Mouse (Mus musculus) embryonic facial prominence, embryonic 12.5 days (tissue): Measurements from ENCODE around the gene Stk39. TPM values are rescaled to one million over a fixed set of nuclear protein-coding genes. Genes with fewer than 3 reads are reported as not detected.

Experiments
- ATAC-seq: fragments of 200-750 bp; cut with Nextera tagmentation; 2 replicates; pipeline ENCODE4 v1.8.0; 2017; ENCODE audit not compliant: insufficient number of reproducible peaks, insufficient read depth, low FRiP score, low TSS enrichment
- H3K27ac ChIP-seq: fragments of 300-500 bp; sonication (generic); 2 replicates; pipeline ENCODE4 v1.5.1; 2016; ENCODE audit warnings: mild to moderate bottlenecking
- H3K27me3 ChIP-seq: fragments of 300-500 bp; sonication (generic); 2 replicates; pipeline ENCODE4 v1.6.1; 2016; ENCODE audit warnings: mild to moderate bottlenecking, moderate library complexity
- H3K36me3 ChIP-seq: fragments of 300-500 bp; sonication (generic); 2 replicates; pipeline ENCODE4 v1.6.1; 2016; ENCODE audit warnings: mild to moderate bottlenecking
- H3K4me1 ChIP-seq: fragments of 300-500 bp; sonication (generic); 2 replicates; pipeline ENCODE4 v1.6.1; 2016
- H3K4me2 ChIP-seq: fragments of 300-500 bp; sonication (generic); replicated peaks from 2 replicates; pipeline ENCODE4 v1.6.1; 2016; ENCODE audit warnings: mild to moderate bottlenecking, moderate library complexity
- H3K4me3 ChIP-seq: fragments of 300-500 bp; sonication (generic); 2 replicates; pipeline ENCODE4 v1.5.1; 2016; ENCODE audit warnings: mild to moderate bottlenecking
- H3K9ac ChIP-seq: fragments of 300-500 bp; sonication (generic); 2 replicates; pipeline ENCODE4 v1.6.1; 2016; ENCODE audit warnings: mild to moderate bottlenecking, moderate library complexity
- H3K9me3 ChIP-seq: fragments of 300-500 bp; sonication (generic); 2 replicates; pipeline ENCODE4 v1.6.1; 2016; ENCODE audit warnings: mild to moderate bottlenecking, moderate library complexity
- WGBS: fragments of 180-500 bp; shearing (Covaris S2); methylation state at CpG from one replicate; pipeline ENCODE4 v1.1.7; 2016; 5-methylcytosine and 5-hydroxymethylcytosine counted together
- polyA plus RNA-seq: library from polyadenylated mRNA; unstranded; fragments of >200 nt; fragmentation: Nextera tagmentation; extraction: Ambion mirVana; gene quantifications from 2 replicates; pipeline ENCODE4 v1.2.1, GENCODE M21; 2016

Stk39 gene
- polyA plus RNA-seq, 1 experiment from 2014 or later = 26.6 TPM

DNA sequence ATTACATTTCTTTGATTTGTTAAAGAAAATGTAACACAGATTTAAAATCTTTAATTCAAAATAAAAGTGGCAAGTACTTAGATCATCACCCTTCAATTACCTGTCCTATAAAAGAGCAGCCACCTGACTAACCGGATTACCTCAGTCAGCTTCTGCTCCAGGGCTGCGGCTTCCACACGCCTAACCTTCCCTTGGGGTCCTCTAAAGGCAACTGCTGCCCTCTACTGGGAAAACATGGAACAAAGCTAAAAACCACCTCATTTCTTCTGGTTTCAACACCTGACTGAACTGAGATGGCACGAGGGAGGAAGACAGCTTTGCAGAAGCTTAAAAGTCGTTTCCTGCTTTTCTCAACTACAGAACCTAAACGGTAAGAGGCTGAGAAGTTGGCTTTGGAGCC, 121.4 kb downstream of the Stk39 start:
- Histone ChIP-seq H3K9ac (no peak overlapping the region), H3K27me3 (no peaks in the 10 kb centered on the region), H3K9me3 (no peaks in the 10 kb centered on the region), H3K36me3 (no peaks in the 10 kb centered on the region), H3K4me2 (no peak overlapping the region), H3K4me3 (no peak overlapping the region), H3K4me1 (no peaks in the 10 kb centered on the region), H3K27ac (no peak overlapping the region)
- WGBS = 10% methylated on average over 6 of the region's 6 CpGs
- peak; percentile 68; the same call in 1 of the 2 replicates for ATAC-seq

GRCm38 (mm10) chr2:68349593-68350383, 122.3 kb downstream of the Stk39 start:
- Histone ChIP-seq H3K4me1 (no peaks in the 10 kb centered on the region), H3K4me2 (no peak overlapping the region), H3K4me3 (no peak overlapping the region), H3K9me3 (no peaks in the 10 kb centered on the region), H3K36me3 (no peaks in the 10 kb centered on the region), H3K9ac (no peak overlapping the region), H3K27ac (no peak overlapping the region), H3K27me3 (no peaks in the 10 kb centered on the region)
- WGBS = 52% methylated on average over 24 of the region's 24 CpGs
- peak; percentile 49; the same call in 1 of the 2 replicates for ATAC-seq

DNA sequence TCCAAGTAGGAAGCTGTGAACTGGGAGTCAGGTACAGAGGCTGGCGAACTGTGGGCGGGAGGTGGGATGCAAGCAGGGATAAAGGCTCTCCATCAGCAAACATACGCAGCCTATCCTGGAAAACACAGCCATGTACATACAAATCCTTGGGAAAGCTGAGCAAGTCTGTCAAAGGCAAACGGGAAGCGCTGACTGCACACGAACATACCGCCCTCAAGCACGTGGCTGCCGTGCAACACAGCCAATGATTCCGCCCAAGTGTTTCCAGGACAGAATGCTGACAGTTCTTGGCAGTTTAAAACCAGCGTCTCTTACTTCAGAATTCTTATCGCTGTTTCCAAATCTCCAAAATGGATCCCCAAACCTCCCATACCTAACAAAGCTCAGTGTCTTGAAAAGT, 123.1 kb downstream of the Stk39 start:
- Histone ChIP-seq H3K27me3 (no peaks in the 10 kb centered on the region), H3K9ac (no peak overlapping the region), H3K9me3 (no peaks in the 10 kb centered on the region), H3K4me1 (no peaks in the 10 kb centered on the region), H3K27ac (no peak overlapping the region), H3K36me3 (no peaks in the 10 kb centered on the region), H3K4me2 (no peak overlapping the region), H3K4me3 (no peak overlapping the region)
- no peak for ATAC-seq
- WGBS = 76% methylated on average over 12 of the region's 12 CpGs

GRCm38 (mm10) chr2:68346606-68347237, 125.3 kb downstream of the Stk39 start:
- Histone ChIP-seq H3K36me3 (no peaks in the 10 kb centered on the region), H3K27me3 (no peaks in the 10 kb centered on the region), H3K4me1 (no peaks in the 10 kb centered on the region), H3K9ac (no peak overlapping the region), H3K9me3 (no peaks in the 10 kb centered on the region), H3K27ac (no peak overlapping the region), H3K4me2 (no peak overlapping the region), H3K4me3 (no peak overlapping the region)
- 51% methylated on average over 8 of the region's 8 CpGs for WGBS
- ATAC-seq = no peak

- WGBS = 86% methylated on average over 9 of the region's 9 CpGs
- no peak overlapping the region for H3K4me2 ChIP-seq
- H3K4me3 ChIP-seq = no peak overlapping the region
- no peak overlapping the region for H3K27ac ChIP-seq
- H3K9ac ChIP-seq = no peak overlapping the region
- no peaks in the 10 kb centered on the region for H3K27me3 ChIP-seq
- no peaks in the 10 kb centered on the region for H3K36me3 ChIP-seq
- H3K4me1 ChIP-seq = no peaks in the 10 kb centered on the region
- ATAC-seq = no peak
- H3K9me3 ChIP-seq = no peaks in the 10 kb centered on the region
Measured at GRCm38 (mm10) chr2:68345269-68345668, 126.8 kb downstream of the Stk39 start.

DNA sequence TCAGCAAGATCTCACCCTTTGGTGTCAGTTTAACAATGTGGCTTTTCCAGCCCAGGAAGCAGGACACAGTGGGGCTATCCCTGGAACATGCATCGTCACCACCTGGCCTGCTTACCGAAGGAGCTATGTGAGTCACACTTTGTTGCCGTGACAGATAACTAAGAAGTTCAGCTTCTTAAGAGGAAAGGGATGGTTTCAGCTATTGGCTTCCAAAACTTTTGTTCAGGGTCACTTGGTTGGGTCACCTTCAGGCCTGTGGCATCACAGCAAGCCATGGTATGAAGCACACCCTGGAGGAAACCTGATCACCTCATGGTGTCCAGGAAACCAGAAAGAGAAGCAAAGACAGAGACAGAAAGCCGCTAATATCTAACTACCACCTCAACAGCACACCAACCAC, 128.3 kb downstream of the Stk39 start:
- H3K27me3 ChIP-seq = no peaks in the 10 kb centered on the region
- 89% methylated on average over 4 of the region's 4 CpGs for WGBS
- no peak overlapping the region for H3K27ac ChIP-seq
- H3K36me3 ChIP-seq = no peaks in the 10 kb centered on the region
- no peaks in the 10 kb centered on the region for H3K9me3 ChIP-seq
- no peak overlapping the region for H3K9ac ChIP-seq
- H3K4me3 ChIP-seq = no peak overlapping the region
- H3K4me2 ChIP-seq = no peak overlapping the region
- ATAC-seq = no peak
- H3K4me1 ChIP-seq = no peaks in the 10 kb centered on the region

- H3K9me3 ChIP-seq = no peaks in the 10 kb centered on the region
- no peak overlapping the region for H3K4me2 ChIP-seq
- ATAC-seq = no peak
- H3K4me3 ChIP-seq = no peak overlapping the region
- no peaks in the 10 kb centered on the region for H3K36me3 ChIP-seq
- no peak overlapping the region for H3K9ac ChIP-seq
- WGBS = 91% methylated on average over 7 of the region's 7 CpGs
- H3K27ac ChIP-seq = no peak overlapping the region
- H3K27me3 ChIP-seq = no peaks in the 10 kb centered on the region
- H3K4me1 ChIP-seq = no peaks in the 10 kb centered on the region
Measured at GRCm38 (mm10) chr2:68342122-68342646, 129.9 kb downstream of the Stk39 start.

DNA sequence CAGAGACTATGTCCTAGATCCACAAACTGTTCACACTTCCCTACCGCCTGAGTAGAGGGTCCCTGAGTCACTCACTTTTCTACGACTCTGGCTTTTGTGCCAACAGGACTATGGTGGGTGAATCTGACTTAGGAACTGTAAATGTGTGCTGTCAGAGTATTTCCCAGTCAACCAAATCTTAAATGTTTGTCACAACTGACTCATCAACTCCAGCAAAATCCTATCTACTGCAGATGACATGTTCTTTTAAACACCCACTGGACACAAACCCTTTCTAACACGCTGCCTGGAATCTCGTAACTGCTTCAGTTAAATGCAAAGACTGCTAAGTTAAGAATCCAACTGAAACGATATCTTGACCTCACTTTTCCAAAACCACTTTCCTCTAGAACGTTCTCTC, 135.2 kb downstream of the Stk39 start:
- H3K27me3 ChIP-seq = no peaks in the 10 kb centered on the region
- H3K36me3 ChIP-seq = no peaks in the 10 kb centered on the region
- H3K9ac ChIP-seq = no peak overlapping the region
- ATAC-seq = no peak
- 93% methylated on average over 6 of the region's 6 CpGs for WGBS
- no peak overlapping the region for H3K27ac ChIP-seq
- no peak overlapping the region for H3K4me3 ChIP-seq
- no peak overlapping the region for H3K4me2 ChIP-seq
- H3K4me1 ChIP-seq = no peaks in the 10 kb centered on the region
- no peaks in the 10 kb centered on the region for H3K9me3 ChIP-seq

GRCm38 (mm10) chr2:68334945-68335344, 137.1 kb downstream of the Stk39 start:
- Histone ChIP-seq H3K9ac (no peak overlapping the region), H3K27me3 (no peaks in the 10 kb centered on the region), H3K27ac (no peak overlapping the region), H3K4me2 (no peak overlapping the region), H3K4me3 (no peak overlapping the region), H3K36me3 (no peaks in the 10 kb centered on the region), H3K9me3 (no peaks in the 10 kb centered on the region), H3K4me1 (no peaks in the 10 kb centered on the region)
- no peak for ATAC-seq
- WGBS = 77% methylated on average over 5 of the region's 5 CpGs

- Histone ChIP-seq H3K27ac (no peak overlapping the region), H3K36me3 (no peaks in the 10 kb centered on the region), H3K9ac (no peak overlapping the region), H3K27me3 (no peaks in the 10 kb centered on the region), H3K9me3 (no peaks in the 10 kb centered on the region), H3K4me1 (no peaks in the 10 kb centered on the region), H3K4me2 (no peak overlapping the region), H3K4me3 (no peak overlapping the region)
- WGBS = 69% methylated on average over 5 of the region's 5 CpGs
- ATAC-seq = no peak
Measured at GRCm38 (mm10) chr2:68325306-68325705, 146.8 kb downstream of the Stk39 start.

DNA sequence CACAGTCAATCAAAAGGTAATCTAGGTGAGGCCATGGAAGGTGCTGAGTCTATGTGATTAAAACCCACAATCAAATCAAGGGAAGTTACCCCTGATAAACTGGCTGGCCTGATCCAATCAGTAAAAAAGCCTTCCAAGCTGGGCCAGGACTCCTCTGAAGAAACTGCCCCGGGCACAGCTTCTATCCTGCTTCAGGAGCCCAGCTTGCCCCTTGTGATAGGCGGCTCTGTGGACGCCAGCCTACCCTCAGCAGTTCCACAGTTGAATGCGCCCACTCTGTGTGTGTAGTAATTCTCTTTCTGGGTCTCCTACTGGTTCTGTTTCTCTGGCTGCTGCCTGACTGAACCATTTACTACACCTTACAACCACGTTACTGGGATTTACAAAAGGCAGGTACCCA, 150.8 kb downstream of the Stk39 start:
- Histone ChIP-seq H3K4me3 (no peak overlapping the region), H3K4me2 (no peak overlapping the region), H3K4me1 (peaks cover 10% of the 10 kb centered on the region; the same call in 1 of the 2 replicates), H3K9me3 (no peaks in the 10 kb centered on the region), H3K27me3 (no peaks in the 10 kb centered on the region), H3K9ac (no peak overlapping the region), H3K27ac (no peak overlapping the region), H3K36me3 (no peaks in the 10 kb centered on the region)
- no peak for ATAC-seq
- 85% methylated on average over 5 of the region's 5 CpGs for WGBS

GRCm38 (mm10) chr2:68320670-68321069, 151.4 kb downstream of the Stk39 start:
- H3K27ac ChIP-seq = no peak overlapping the region
- no peak overlapping the region for H3K9ac ChIP-seq
- no peak overlapping the region for H3K4me3 ChIP-seq
- H3K27me3 ChIP-seq = no peaks in the 10 kb centered on the region
- H3K36me3 ChIP-seq = no peaks in the 10 kb centered on the region
- H3K4me2 ChIP-seq = no peak overlapping the region
- H3K9me3 ChIP-seq = no peaks in the 10 kb centered on the region
- H3K4me1 ChIP-seq = peaks cover 10% of the 10 kb centered on the region; the same call in 1 of the 2 replicates
- 58% methylated on average over 10 of the region's 10 CpGs for WGBS
- no peak for ATAC-seq
